8 mouse cellular contexts compared by ENCODE assay signal in the genomic region with DNA sequence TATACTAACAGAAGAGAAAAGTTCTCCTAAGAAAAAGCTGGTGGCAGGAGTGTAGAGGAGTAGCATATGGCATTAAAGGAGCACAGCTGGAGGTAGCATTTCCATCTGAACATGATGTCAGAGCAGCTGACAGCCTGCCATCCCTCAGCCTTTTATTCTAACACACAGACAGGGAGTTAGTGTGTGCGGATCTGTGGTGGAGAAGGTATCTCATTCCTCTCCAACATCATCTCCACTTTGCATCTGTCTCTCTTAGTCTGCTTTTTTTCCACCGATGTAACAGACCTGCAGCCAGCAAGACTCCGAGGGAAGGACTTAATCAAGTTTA. TPM values are rescaled to one million over a fixed set of nuclear protein-coding genes. Genes with fewer than 3 reads are reported as not detected.
DNase-seq lines count a peak whose midpoint lies in the region; ATAC-seq and TF ChIP-seq lines count a peak whose summit lies in the region.

No protein-coding gene starts in this region.

- no peak overlapping the region for H3K9ac ChIP-seq in kidney, embryonic 16.5 days (replicated peaks; ENCODE audit: low read length)
- peak overlapping the region; percentile 80 for H3K9ac ChIP-seq in forebrain, postnatal 0 days
- no peak overlapping the region for H3K9ac ChIP-seq in liver, embryonic 15.5 days

- peaks cover 13% of the 10 kb centered on the region for H3K36me3 ChIP-seq in kidney, embryonic 16.5 days (ENCODE audit: insufficient read depth, low read length)
- H3K36me3 ChIP-seq in forebrain, postnatal 0 days (ENCODE audit: insufficient read depth) = peaks cover 11% of the 10 kb centered on the region
- H3K36me3 ChIP-seq in liver, embryonic 15.5 days (replicated peaks) = peaks cover 22% of the 10 kb centered on the region

- 25% methylated on average over 3 of the region's 3 CpGs for WGBS in kidney, embryonic 16.5 days
- 10% methylated on average over 3 of the region's 3 CpGs for WGBS in forebrain, postnatal 0 days
- 54% methylated on average over 3 of the region's 3 CpGs for WGBS in liver, embryonic 15.5 days (ENCODE audit: insufficient replicate concordance)

- no peaks in the 10 kb centered on the region for H3K27me3 ChIP-seq in kidney, embryonic 16.5 days (ENCODE audit: insufficient read depth, low read length)
- H3K27me3 ChIP-seq in forebrain, postnatal 0 days (ENCODE audit: insufficient read depth, low read length) = no peaks in the 10 kb centered on the region
- H3K27me3 ChIP-seq in liver, embryonic 15.5 days = no peaks in the 10 kb centered on the region

- H3K27ac ChIP-seq in kidney, embryonic 16.5 days (ENCODE audit: low read length) = no peak overlapping the region
- peak overlapping the region; percentile 97 for H3K27ac ChIP-seq in forebrain, postnatal 0 days (ENCODE audit: low read depth, low read length)
- H3K27ac ChIP-seq in liver, embryonic 15.5 days (replicated peaks) = no peak overlapping the region

- TF ChIP-seq CTCF in forebrain, postnatal 0 days (IDR thresholded peaks at IDR 0.05; ENCODE audit: low read depth) = no peak

- H3K4me3 ChIP-seq in kidney, embryonic 16.5 days (ENCODE audit: low read length) = peak overlapping the region; percentile 64; the same call in 1 of the 2 replicates
- H3K4me3 ChIP-seq in forebrain, postnatal 0 days (ENCODE audit: low read depth, low read length) = peak overlapping the region; percentile 81
- 0 out of 2 replicates have a peak overlapping the region, but pooled peaks have one; percentile 77 for H3K4me3 ChIP-seq in liver, embryonic 15.5 days (replicated peaks)

- H3K9me3 ChIP-seq in kidney, embryonic 16.5 days (ENCODE audit: low read length) = no peaks in the 10 kb centered on the region
- H3K9me3 ChIP-seq in forebrain, postnatal 0 days (ENCODE audit: low read length) = no peaks in the 10 kb centered on the region
- no peaks in the 10 kb centered on the region for H3K9me3 ChIP-seq in liver, embryonic 15.5 days (replicated peaks)

- ATAC-seq in kidney, embryonic 16.5 days (ENCODE audit: low FRiP score, low TSS enrichment) = no peak
- peak; percentile 23 for ATAC-seq in forebrain, postnatal 0 days
- no peak for ATAC-seq in liver, embryonic 15.5 days (ENCODE audit: insufficient read depth)
- no peak for ATAC-seq in megakaryocyte progenitor cell, adult 5-6 weeks (replicated peaks; ENCODE audit: poor library complexity)

- no peak for DNase-seq in kidney, postnatal 10 days
- DNase-seq in cerebellum, adult 9-10 months = peak; percentile 90
- peak; percentile 91 for DNase-seq in forebrain, postnatal 0 days
- no peak for DNase-seq in urinary bladder, postnatal 36 days (ENCODE audit: low spot score in 2 of 2)
- DNase-seq in kidney, adult 18-20 months = no peak

- H3K4me1 ChIP-seq in kidney, embryonic 16.5 days (ENCODE audit: insufficient read depth, low read length) = peaks cover 36% of the 10 kb centered on the region
- no peaks in the 10 kb centered on the region for H3K4me1 ChIP-seq in forebrain, postnatal 0 days (ENCODE audit: insufficient read depth)
- H3K4me1 ChIP-seq in liver, embryonic 15.5 days (replicated peaks) = peaks cover 40% of the 10 kb centered on the region

- peak overlapping the region; percentile 81 for H3K4me2 ChIP-seq in kidney, embryonic 16.5 days (replicated peaks; ENCODE audit: low read depth, low read length)
- H3K4me2 ChIP-seq in forebrain, postnatal 0 days (ENCODE audit: low read depth) = peak overlapping the region; percentile 57
- H3K4me2 ChIP-seq in liver, embryonic 15.5 days = peak overlapping the region; percentile 89

RNA-seq across cellular contexts. Expression of gene Zbtb18, which starts 2.3 kb away (rescaled TPM):
- polyA plus RNA-seq in kidney, embryonic 16.5 days (2015; fragmentation: Nextera tagmentation; extraction: Ambion mirVana) = 1.4 and 1.6 TPM in 2 replicates
- 301 and 445 TPM in 2 replicates for total RNA-seq in forebrain, postnatal 0 days (2014; rRNA removed)
- 88.6 and 138 TPM in 2 replicates for polyA plus RNA-seq in forebrain, postnatal 0 days (2015; fragmentation: Nextera tagmentation; extraction: Ambion mirVana)
- polyA plus RNA-seq in liver, embryonic 15.5 days (2015; fragmentation: Nextera tagmentation; extraction: Ambion mirVana) = 0.59 and 1.1 TPM in 2 replicates
- total RNA-seq in megakaryocyte progenitor cell, adult 5-6 weeks (2015) = 52.6 and 55.8 TPM in 2 replicates
- 56.3 and 59.1 TPM in 2 replicates for total RNA-seq in megakaryocyte progenitor cell, adult 5-6 weeks (2017)

Comparison
In these comparisons a context has a peak if more than half of its experiments do, and no peak if none do; other contexts are left out.
1. DNase-seq: peak in cerebellum, adult 9-10 months (single experiment) and forebrain, postnatal 0 days (single experiment); none in kidney, postnatal 10 days (single experiment), urinary bladder, postnatal 36 days (0 of 2) and kidney, adult 18-20 months (single experiment).
2. RNA of gene Zbtb18, which starts 2.3 kb away (polyA plus RNA-seq): 88.6 to 138 TPM in forebrain, postnatal 0 days; 1.4 to 1.6 TPM in kidney, embryonic 16.5 days and 0.59 to 1.1 TPM in liver, embryonic 15.5 days; every median in the first group is over 10 times any median in the second.
3. Peak in every context shown above with its lines, with median percentiles within 50 percentile points of each other: H3K4me2 ChIP-seq and H3K4me3 ChIP-seq.